Mouse (Mus musculus) macrophage (primary cell): ENCODE measurements at regions not wholly inside any gene's neighbourhood (a gene's known extent, or its start where the extent isn't known, plus 50 kb on each side); places are given as distances from the start of the nearest gene placed in this dataset.
A peak's percentile ranks its signal among the peaks of the same experiment; 100 is the strongest.

Source experiments
- H3K27ac ChIP-seq: fragments of 350-480 bp; formaldehyde crosslinking; 2 replicates; pipeline ENCODE4 v1.9.0; 2021
- H3K36me3 ChIP-seq: fragments of 350-480 bp; formaldehyde crosslinking; 2 replicates; pipeline ENCODE4 v1.9.0; 2021; ENCODE audit errors: inconsistent target
- H3K4me3 ChIP-seq: fragments of 350-480 bp; formaldehyde crosslinking; 2 replicates; pipeline ENCODE4 v1.9.0; 2021; ENCODE audit errors: inconsistent target
- H3K79me2 ChIP-seq: fragments of 350-480 bp; formaldehyde crosslinking; 2 replicates; pipeline ENCODE4 v1.9.0; 2021; ENCODE audit errors: inconsistent target
- WGBS: methylation state at CpG from one replicate; pipeline ENCODE4 v1.1.7; 2026; ENCODE audit warnings: inconsistent platforms; ENCODE audit not compliant: missing documents; 5-methylcytosine and 5-hydroxymethylcytosine counted together

DNA sequence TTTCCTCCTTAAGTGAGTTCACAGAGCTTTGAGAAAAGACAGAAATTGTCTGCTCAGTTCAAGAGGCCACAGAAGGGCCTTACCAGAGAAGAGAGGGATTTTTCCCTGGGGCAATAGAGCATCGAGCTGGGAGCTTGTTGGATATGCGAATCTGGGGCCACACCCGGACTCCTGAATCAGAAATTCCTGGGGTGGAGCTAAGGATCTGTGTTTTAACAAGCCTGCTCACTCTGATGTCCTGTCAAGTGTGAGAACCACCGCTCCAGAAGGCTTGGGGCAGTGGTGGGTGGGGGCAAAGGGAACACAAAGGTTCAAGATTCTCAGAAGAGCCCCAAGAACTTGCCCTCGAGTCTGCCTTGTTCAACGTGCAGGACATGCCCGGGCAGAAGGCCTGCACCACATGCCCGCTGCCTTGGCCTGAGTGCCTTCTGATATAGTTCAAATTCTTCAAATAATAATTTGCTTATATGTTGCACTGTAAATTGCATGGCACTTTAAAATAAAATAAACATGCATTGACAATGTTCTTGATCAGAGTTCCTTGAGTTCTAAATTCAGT, 241.3 kb upstream of the Hes1 start:
- Histone ChIP-seq H3K27ac (no peak overlapping the region), H3K79me2 (no peaks in the 10 kb centered on the region), H3K4me3 (no peak overlapping the region), H3K36me3 (no peaks in the 10 kb centered on the region)
- 88% methylated on average over 8 of the region's 8 CpGs for WGBS

GRCm38 (mm10) chr16:29826927-29827326, 237.3 kb upstream of the Hes1 start:
- H3K27ac ChIP-seq: no peak overlapping the region
- WGBS: 88% methylated on average over 5 of the region's 5 CpGs
- H3K4me3 ChIP-seq: no peak overlapping the region
- H3K79me2 ChIP-seq: no peaks in the 10 kb centered on the region
- no peaks in the 10 kb centered on the region for H3K36me3 ChIP-seq

DNA sequence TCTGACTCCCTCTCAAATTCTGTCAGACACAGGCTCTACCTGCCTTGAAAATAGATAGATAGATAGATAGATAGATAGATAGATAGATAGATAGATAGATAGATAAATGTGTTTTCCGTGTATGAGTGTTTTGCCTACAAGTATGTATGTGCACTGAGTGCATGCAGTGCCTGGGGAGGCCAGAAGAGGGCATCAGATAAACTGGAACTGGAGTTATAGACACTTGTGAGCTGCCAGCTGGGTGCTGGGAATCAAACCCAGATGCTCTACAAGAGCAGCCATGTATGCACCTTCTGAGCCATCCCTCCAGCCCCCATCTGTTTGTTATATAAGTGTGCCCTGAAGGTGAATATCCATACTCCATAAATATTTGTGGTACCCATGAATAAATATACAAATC, 236.4 kb upstream of the Hes1 start:
- Histone ChIP-seq H3K27ac (no peak overlapping the region), H3K36me3 (no peaks in the 10 kb centered on the region), H3K79me2 (no peaks in the 10 kb centered on the region), H3K4me3 (no peak overlapping the region)
- WGBS: 92% methylated on average over 1 of the region's 1 CpGs

GRCm38 (mm10) chr16:29829457-29829856, 234.7 kb upstream of the Hes1 start:
- no peak overlapping the region for H3K4me3 ChIP-seq
- WGBS: 96% methylated on average over 9 of the region's 9 CpGs
- no peaks in the 10 kb centered on the region for H3K36me3 ChIP-seq
- no peak overlapping the region for H3K27ac ChIP-seq
- H3K79me2 ChIP-seq: no peaks in the 10 kb centered on the region

- Histone ChIP-seq H3K36me3 (no peaks in the 10 kb centered on the region), H3K27ac (no peak overlapping the region), H3K79me2 (no peaks in the 10 kb centered on the region), H3K4me3 (no peak overlapping the region)
These were observed 234.1 kb upstream of the Hes1 start for GRCm38 (mm10) chr16:29830101-29830500.

- WGBS: 92% methylated on average over 11 of the region's 11 CpGs
- H3K36me3 ChIP-seq: no peaks in the 10 kb centered on the region
- H3K79me2 ChIP-seq: no peaks in the 10 kb centered on the region
- no peak overlapping the region for H3K27ac ChIP-seq
- no peak overlapping the region for H3K4me3 ChIP-seq
These were observed 230.9 kb upstream of the Hes1 start for GRCm38 (mm10) chr16:29833298-29833697.

DNA sequence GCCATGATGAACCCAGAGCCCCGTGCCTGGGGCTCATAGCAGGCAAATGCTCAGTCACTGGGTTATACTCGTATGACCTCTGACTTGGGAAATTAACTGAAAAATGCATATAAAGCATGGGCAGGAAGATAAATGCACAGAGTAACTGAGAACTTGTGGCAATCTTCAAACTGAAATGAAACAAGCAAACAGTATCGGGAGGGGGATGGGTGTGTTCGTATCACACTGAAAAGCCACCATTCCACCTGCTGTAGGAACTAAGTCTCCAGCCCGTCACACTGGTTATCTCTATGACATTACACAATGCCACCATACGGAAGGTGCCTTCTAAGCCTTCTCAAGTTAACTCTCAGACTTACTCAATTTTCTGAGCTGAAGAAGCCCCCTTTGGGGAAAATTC, 230.3 kb upstream of the Hes1 start:
- Histone ChIP-seq H3K36me3 (no peaks in the 10 kb centered on the region), H3K4me3 (no peak overlapping the region), H3K27ac (no peak overlapping the region), H3K79me2 (no peaks in the 10 kb centered on the region)
- WGBS: 70% methylated on average over 6 of the region's 6 CpGs

- H3K79me2 ChIP-seq: no peaks in the 10 kb centered on the region
- WGBS: 82% methylated on average over 6 of the region's 6 CpGs
- no peak overlapping the region for H3K4me3 ChIP-seq
These were observed 229.5 kb upstream of the Hes1 start for GRCm38 (mm10) chr16:29834669-29835068.

GRCm38 (mm10) chr16:29837025-29837629, 227.1 kb upstream of the Hes1 start:
- WGBS: 43% methylated on average over 14 of the region's 14 CpGs

More at GRCm38 (mm10) chr16:29834669-29835068, 229.5 kb upstream of the Hes1 start:
- Histone ChIP-seq H3K36me3 (no peaks in the 10 kb centered on the region), H3K27ac (no peak overlapping the region)

DNA sequence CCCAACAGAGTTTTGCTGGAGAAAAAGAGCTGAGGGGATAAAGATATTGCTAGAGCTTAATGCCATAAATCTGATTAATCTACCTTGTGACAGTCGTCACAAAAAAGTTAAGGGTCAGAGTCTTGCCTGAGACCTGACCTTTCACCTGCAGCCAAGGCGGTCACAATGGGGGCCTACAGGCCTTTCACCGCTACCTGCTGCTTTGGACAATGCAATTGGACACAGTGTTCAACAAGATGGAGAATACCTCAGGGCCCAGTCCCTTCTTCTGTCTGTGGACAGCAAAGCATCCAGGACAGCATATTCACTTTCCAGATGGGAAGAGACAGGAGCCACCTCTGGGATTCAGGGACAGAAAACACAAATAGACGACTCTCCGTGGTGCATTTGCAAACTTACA, 226.3 kb upstream of the Hes1 start:
- WGBS: 88% methylated on average over 5 of the region's 5 CpGs
- no peaks in the 10 kb centered on the region for H3K79me2 ChIP-seq
- H3K27ac ChIP-seq: no peak overlapping the region
- no peaks in the 10 kb centered on the region for H3K36me3 ChIP-seq
- H3K4me3 ChIP-seq: no peak overlapping the region

More at GRCm38 (mm10) chr16:29837025-29837629, 227.1 kb upstream of the Hes1 start:
- Histone ChIP-seq H3K27ac (no peak overlapping the region), H3K79me2 (no peaks in the 10 kb centered on the region), H3K4me3 (no peak overlapping the region), H3K36me3 (no peaks in the 10 kb centered on the region)

- H3K36me3 ChIP-seq: no peaks in the 10 kb centered on the region
- H3K27ac ChIP-seq: no peak overlapping the region
- no peaks in the 10 kb centered on the region for H3K79me2 ChIP-seq
- peak overlapping the region; percentile 10; the same call in 1 of the 2 replicates for H3K4me3 ChIP-seq
- WGBS: 7% methylated on average over 27 of the region's 28 CpGs
These were observed 225.1 kb upstream of the Hes1 start for GRCm38 (mm10) chr16:29838981-29839661.

DNA sequence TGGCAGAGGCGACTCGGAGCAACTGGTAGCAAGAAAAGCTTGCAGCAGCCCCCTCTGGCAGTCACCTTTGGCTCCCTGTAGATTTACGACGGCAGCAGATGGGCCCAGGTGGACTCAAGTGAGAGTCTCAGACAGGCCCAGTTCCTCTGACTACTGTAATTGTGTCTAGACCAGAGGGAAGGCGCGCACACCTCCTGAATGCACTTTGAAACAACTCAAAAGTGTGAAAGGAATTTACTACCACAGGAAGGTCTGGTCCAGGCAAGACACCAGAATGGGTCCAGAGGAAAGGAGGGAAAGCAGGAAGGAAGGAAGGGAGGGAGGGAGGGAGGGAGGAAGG, 224.6 kb upstream of the Hes1 start:
- Histone ChIP-seq H3K79me2 (no peaks in the 10 kb centered on the region), H3K4me3 (peak overlapping the region; percentile 10; the same call in 1 of the 2 replicates), H3K36me3 (no peaks in the 10 kb centered on the region), H3K27ac (no peak overlapping the region)
- WGBS: 39% methylated on average over 6 of the region's 6 CpGs

- no peaks in the 10 kb centered on the region for H3K36me3 ChIP-seq
- no peak overlapping the region for H3K4me3 ChIP-seq
- WGBS: 86% methylated on average over 2 of the region's 2 CpGs
- no peak overlapping the region for H3K27ac ChIP-seq
- H3K79me2 ChIP-seq: no peaks in the 10 kb centered on the region
These were observed 223.8 kb upstream of the Hes1 start for GRCm38 (mm10) chr16:29840412-29840811.

GRCm38 (mm10) chr16:29841132-29841531, 223.1 kb upstream of the Hes1 start:
- Histone ChIP-seq H3K79me2 (no peaks in the 10 kb centered on the region), H3K27ac (no peak overlapping the region), H3K4me3 (no peak overlapping the region), H3K36me3 (no peaks in the 10 kb centered on the region)
- 68% methylated on average over 4 of the region's 4 CpGs for WGBS

DNA sequence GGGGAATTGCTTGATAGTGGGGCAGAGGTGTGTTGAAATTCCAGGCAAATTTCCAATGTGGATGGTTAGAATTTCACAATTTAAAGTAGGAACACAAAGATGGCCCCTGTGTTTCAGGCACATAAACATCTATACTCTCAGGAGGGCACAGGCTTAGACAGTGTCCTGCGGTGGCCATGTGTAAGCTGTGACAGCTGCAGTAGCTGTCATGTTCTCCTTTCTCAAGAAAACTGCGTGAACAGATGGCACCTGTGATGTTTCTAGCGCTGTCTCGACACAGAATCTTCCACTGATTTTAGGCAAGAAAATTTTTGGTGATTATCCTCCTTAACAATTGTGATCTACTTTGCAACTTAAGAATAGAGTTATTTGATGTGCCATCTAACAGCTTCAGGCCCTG, 222.1 kb upstream of the Hes1 start:
- no peaks in the 10 kb centered on the region for H3K36me3 ChIP-seq
- no peak overlapping the region for H3K4me3 ChIP-seq
- no peak overlapping the region for H3K27ac ChIP-seq
- no peaks in the 10 kb centered on the region for H3K79me2 ChIP-seq
- 100% methylated on average over 4 of the region's 4 CpGs for WGBS
